Mouse (Mus musculus) lung, embryonic 16.5 days (tissue): ENCODE data around the gene Rnf113a1. TPM values are rescaled to one million over a fixed set of nuclear protein-coding genes. Genes with fewer than 3 reads are reported as not detected.
A peak's percentile ranks its signal among the peaks of the same experiment; 100 is the strongest.
"Not testable (repeated sequence)": the region's sequence is repeated elsewhere in the genome, so short reads cannot be mapped to it uniquely, and the experiment has no call there.

Source experiments
- ATAC-seq: fragments of 200-750 bp; cut with Nextera tagmentation; 2 replicates; pipeline ENCODE4 v1.8.0; 2017; ENCODE audit warnings: low read depth, mild to moderate bottlenecking, moderate library complexity
- H3K27ac ChIP-seq: fragments of 300-500 bp; sonication (generic); 2 replicates; pipeline ENCODE4 v1.5.1; 2014; ENCODE audit warnings: mild to moderate bottlenecking, control low read depth, low read length
- H3K27me3 ChIP-seq: fragments of 300-500 bp; sonication (generic); 2 replicates; pipeline ENCODE4 v1.6.1; 2014; ENCODE audit warnings: low read depth, low read length, mixed read lengths; ENCODE audit not compliant: control insufficient read depth, insufficient read depth
- H3K36me3 ChIP-seq: fragments of 300-500 bp; sonication (generic); 2 replicates; pipeline ENCODE4 v1.6.1; 2014; ENCODE audit warnings: low read length; ENCODE audit not compliant: control insufficient read depth, insufficient read depth
- H3K4me1 ChIP-seq: fragments of 300-500 bp; sonication (generic); replicated peaks from 2 replicates; pipeline ENCODE4 v1.6.1; 2014; ENCODE audit warnings: low read length, mixed read lengths; ENCODE audit not compliant: control insufficient read depth, insufficient read depth
- H3K4me2 ChIP-seq: fragments of 300-500 bp; sonication (generic); 2 replicates; pipeline ENCODE4 v1.6.1; 2014; ENCODE audit warnings: low read depth, low read length, control low read depth
- H3K4me3 ChIP-seq: fragments of 300-500 bp; sonication (generic); 2 replicates; pipeline ENCODE4 v1.5.1; 2014; ENCODE audit warnings: mild to moderate bottlenecking, low read length, control low read depth
- H3K9ac ChIP-seq: fragments of 300-500 bp; sonication (generic); 2 replicates; pipeline ENCODE4 v1.6.1; 2014; ENCODE audit warnings: low read length, control low read depth
- H3K9me3 ChIP-seq: fragments of 300-500 bp; sonication (generic); 2 replicates; pipeline ENCODE4 v1.6.1; 2016; ENCODE audit warnings: low read length; ENCODE audit not compliant: control insufficient read depth
- WGBS: fragments of 180-500 bp; shearing (Covaris S2); extraction: QIAGEN DNeasy Blood & Tissue Kit; methylation state at CpG from one replicate; pipeline ENCODE4 v1.1.7; 2014; 5-methylcytosine and 5-hydroxymethylcytosine counted together
- polyA plus RNA-seq: library from polyadenylated mRNA; unstranded; fragments of >200 nt; fragmentation: Nextera tagmentation; extraction: Ambion mirVana; gene quantifications from 2 replicates; pipeline ENCODE4 v1.2.1, GENCODE M21; 2015

Gene Rnf113a1
- polyA plus RNA-seq, result 7.8 and 9.0 TPM in 2 replicates

DNA sequence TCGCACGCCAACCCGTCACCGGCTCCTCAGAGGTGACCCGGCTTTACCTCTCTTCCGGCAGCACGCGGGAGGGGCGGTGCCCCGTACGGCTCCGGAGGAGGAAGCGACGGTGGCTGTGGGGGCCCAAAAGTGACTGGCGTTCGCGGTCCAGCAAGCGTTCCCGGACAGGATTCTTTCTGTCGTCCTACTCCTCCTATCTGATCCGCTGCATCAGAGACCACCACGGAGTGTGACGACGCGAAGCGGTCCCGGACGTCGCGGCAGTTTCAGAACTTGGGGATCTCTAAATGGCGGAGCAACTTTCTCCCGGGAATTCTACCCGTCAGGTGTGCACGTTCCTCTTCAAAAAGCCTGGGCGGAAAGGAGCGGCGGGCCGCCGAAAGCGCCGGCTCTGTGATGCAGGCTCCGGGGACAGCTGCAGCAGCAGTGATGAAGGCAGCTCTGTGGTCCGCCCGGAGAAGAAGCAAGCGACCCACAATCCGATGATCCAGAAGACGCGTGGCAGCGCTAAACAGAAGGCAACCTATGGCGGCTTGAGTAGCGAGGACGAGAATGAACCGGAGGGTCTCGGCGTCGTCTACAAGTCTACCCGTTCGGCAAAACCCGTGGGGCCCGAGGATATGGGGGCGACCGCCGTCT, at the start of gene Rnf113a1, which contains the start of gene Ndufa1:
Gene Rnf113a1, plus strand, starts transcription at position 141 of the 639 bp plus-strand sequence.
Gene Ndufa1, minus strand, starts transcription at position 59 of the 639 bp plus-strand sequence.
- Histone ChIP-seq H3K27ac (peak within 1 kb of the TSS; percentile 31; the same call in 1 of the 2 replicates), H3K9me3 (no peaks in the 10 kb centered on the region), H3K4me3 (peak within 1 kb of the TSS; percentile 63), H3K4me1 (no peaks in the 10 kb centered on the region), H3K4me2 (peak within 1 kb of the TSS; percentile 73), H3K36me3 (no peaks in the 10 kb centered on the region), H3K27me3 (no peaks in the 10 kb centered on the region), H3K9ac (peak within 1 kb of the TSS; percentile 72)
- peak; percentile 95 for ATAC-seq
- WGBS, result 15% methylated on average over 63 of the region's 63 CpGs

DNA sequence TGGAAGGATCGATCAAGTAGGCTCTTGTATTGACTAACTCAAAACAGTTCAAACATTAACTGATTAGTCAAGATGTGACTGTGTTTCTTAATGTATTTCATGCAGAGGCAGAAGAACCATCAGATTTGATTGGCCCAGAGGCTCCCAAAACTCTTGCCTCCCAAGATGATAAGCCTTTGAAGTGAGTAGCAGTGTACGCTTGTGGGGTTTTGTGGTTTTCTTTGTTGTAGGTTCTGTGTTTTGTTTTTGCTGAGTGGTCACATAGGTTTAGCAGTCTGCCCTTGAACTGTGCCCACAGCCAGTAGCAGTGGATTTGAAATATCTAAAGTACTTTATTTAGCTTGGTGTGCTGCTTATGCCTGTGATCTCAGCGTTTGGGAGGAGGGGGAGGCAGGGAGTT, 49.3 kb upstream of the Rnf113a1 start:
- no peak for ATAC-seq
- no peak overlapping the region for H3K4me3 ChIP-seq
- no peak overlapping the region for H3K27ac ChIP-seq
- no peak overlapping the region for H3K4me2 ChIP-seq
- H3K27me3 ChIP-seq, result no peaks in the 10 kb centered on the region
- H3K4me1 ChIP-seq, result no peaks in the 10 kb centered on the region
- peaks cover 2% of the 10 kb centered on the region; the same call in 1 of the 2 replicates for H3K36me3 ChIP-seq
- H3K9me3 ChIP-seq, result no peaks in the 10 kb centered on the region
- 83% methylated on average over 3 of the region's 3 CpGs for WGBS
- no peak overlapping the region for H3K9ac ChIP-seq

DNA sequence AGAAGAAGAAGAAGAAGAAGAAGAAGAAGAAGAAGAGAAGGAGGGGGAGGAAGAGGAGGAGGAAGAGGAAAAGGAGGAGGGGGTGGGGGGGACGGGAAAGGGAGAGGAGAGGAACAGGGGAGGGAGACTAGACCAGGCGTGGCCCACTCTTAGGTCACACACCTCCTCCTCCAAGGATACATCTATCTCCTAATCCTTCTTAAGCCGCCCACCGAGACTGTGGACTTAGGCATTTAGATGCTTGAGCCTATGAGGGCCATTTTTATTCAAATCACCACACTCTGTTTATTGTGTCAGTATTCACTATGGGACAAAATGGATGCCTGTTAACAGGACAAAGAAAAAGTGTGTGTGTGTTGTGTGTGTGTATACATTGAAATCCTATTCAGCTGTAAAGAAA, 46.5 kb upstream of the Rnf113a1 start:
- not testable (repeated sequence) for H3K4me2 ChIP-seq, ATAC-seq, H3K36me3 ChIP-seq, H3K9me3 ChIP-seq, H3K4me1 ChIP-seq, H3K9ac ChIP-seq, H3K27ac ChIP-seq, H3K27me3 ChIP-seq, H3K4me3 ChIP-seq
- 50% methylated on average over 1 of the region's 4 CpGs for WGBS

DNA sequence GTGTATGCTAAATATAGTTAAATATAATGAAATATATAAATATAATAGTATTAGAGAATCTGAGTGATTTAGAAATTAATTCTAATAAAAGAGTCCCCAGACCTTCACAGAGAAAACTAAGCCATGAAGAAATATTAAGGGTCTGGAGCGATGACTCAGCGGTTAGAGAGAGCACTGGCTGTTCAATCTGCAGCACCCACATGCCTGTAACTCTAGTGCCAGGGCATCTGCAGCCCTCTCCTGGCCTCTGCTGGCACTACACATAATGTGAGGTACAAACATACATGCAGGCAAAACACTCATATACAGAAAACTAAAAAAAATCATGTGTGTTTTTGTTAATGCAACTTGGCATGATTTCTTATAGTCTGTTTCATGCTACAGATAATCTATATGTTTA, 46.1 kb upstream of the Rnf113a1 start:
- ATAC-seq, result no peak
- Histone ChIP-seq H3K4me3 (no peak overlapping the region), H3K36me3 (peaks cover 2% of the 10 kb centered on the region; the same call in 1 of the 2 replicates), H3K4me1 (no peaks in the 10 kb centered on the region), H3K9me3 (no peaks in the 10 kb centered on the region), H3K27ac (no peak overlapping the region), H3K27me3 (no peaks in the 10 kb centered on the region), H3K4me2 (no peak overlapping the region), H3K9ac (no peak overlapping the region)
- 90% methylated on average over 2 of the region's 2 CpGs for WGBS

DNA sequence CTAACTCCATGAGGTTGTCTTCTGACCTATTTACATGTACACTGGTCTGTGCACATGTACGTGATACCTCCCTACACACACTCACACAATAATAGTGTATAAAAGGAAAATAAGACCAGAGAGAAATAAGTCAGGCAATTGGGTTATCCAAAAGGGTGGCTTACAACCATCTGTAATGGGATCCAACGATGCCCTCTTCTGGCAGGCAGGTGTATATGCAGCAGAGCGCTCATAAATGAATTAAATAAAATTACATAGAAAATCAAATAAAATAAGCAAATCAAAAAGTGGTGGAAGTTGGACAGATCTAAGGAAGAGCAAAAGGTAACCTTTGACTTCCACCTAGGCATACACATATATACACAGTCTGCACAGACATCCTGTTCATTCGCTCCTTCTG, 33.2 kb upstream of the Rnf113a1 start:
- Histone ChIP-seq H3K27me3 (no peaks in the 10 kb centered on the region), H3K27ac (no peak overlapping the region), H3K36me3 (no peaks in the 10 kb centered on the region; the same call in 1 of the 2 replicates), H3K4me2 (no peak overlapping the region), H3K4me1 (no peaks in the 10 kb centered on the region), H3K4me3 (no peak overlapping the region), H3K9me3 (no peaks in the 10 kb centered on the region; the same call in 1 of the 2 replicates), H3K9ac (no peak overlapping the region)
- ATAC-seq, result no peak
- WGBS, result 58% methylated on average over 4 of the region's 4 CpGs

DNA sequence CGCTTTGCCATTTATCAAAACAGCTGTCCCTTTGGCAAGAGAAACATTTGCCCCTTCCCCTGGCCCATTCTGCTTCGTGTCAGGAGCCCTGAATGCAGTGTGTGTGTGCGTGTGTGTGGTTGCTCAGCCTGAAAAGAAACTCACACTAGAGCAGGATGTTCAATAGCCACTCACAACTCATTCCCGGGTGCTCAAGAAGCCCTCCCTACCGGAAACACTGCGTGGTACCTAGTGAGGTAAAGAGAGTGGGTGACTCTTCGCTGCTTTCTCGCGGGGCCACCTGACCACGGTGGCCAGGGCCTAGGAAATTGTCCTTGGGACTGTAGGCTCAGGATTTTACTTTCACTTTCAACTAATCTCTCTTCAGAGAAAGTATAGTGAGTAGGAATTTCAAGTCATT, 29.9 kb upstream of the Rnf113a1 start:
- H3K27ac ChIP-seq, result no peak overlapping the region
- no peak overlapping the region for H3K4me2 ChIP-seq
- H3K9ac ChIP-seq, result no peak overlapping the region
- H3K36me3 ChIP-seq, result no peaks in the 10 kb centered on the region
- no peaks in the 10 kb centered on the region for H3K9me3 ChIP-seq
- H3K4me3 ChIP-seq, result no peak overlapping the region
- no peaks in the 10 kb centered on the region for H3K4me1 ChIP-seq
- no peaks in the 10 kb centered on the region for H3K27me3 ChIP-seq
- ATAC-seq, result no peak
- 71% methylated on average over 10 of the region's 10 CpGs for whole genome bisulfite sequencing

DNA sequence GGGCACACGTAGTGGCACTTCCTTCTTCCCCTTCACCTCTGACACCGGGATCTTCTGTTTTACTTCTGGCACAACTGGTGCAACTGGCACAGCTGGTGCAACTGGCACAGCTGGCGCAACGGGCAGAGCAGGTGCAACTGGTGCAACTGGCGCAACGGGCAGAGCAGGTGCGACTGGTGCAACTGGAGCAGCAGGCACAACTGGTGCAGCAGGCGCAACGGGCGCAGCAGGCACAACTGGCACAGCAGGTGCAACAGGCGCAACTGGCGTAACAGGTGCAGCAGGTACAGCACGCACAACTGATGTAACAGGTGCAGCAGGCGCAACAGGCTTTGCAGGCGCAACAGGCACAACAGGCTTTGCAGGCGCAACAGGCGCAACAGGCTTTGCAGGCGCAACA, 27.9 kb upstream of the Rnf113a1 start:
- H3K4me1 ChIP-seq, result no peaks in the 10 kb centered on the region
- no peak overlapping the region for H3K9ac ChIP-seq
- H3K4me2 ChIP-seq, result no peak overlapping the region
- H3K27ac ChIP-seq, result no peak overlapping the region
- H3K36me3 ChIP-seq, result no peaks in the 10 kb centered on the region
- H3K9me3 ChIP-seq, result no peaks in the 10 kb centered on the region
- no peak overlapping the region for H3K4me3 ChIP-seq
- no peak for ATAC-seq
- WGBS, result 70% methylated on average over 18 of the region's 18 CpGs
- H3K27me3 ChIP-seq, result no peaks in the 10 kb centered on the region

DNA sequence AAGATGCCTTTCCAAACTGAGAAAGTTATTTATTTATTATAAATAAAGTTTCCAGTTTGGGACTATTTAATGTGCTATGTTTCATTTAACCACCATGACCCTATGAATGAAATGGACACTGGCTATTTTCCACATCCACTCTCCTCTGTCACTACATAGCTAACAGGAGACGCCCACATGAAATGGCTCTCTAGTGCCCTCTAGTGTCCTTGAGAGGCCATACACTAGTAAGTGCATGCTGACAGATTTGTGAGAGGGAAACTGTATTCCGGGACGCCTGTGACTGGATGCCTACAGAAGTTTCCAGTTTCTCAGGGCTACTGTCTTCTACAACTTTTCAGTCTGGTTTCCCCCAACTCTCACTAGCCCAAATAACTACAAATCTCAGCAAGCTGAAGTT, 24.0 kb upstream of the Rnf113a1 start:
- Histone ChIP-seq H3K4me3 (no peak overlapping the region), H3K27ac (no peak overlapping the region), H3K4me1 (no peaks in the 10 kb centered on the region), H3K9me3 (no peaks in the 10 kb centered on the region), H3K9ac (no peak overlapping the region), H3K36me3 (no peaks in the 10 kb centered on the region), H3K4me2 (no peak overlapping the region), H3K27me3 (no peaks in the 10 kb centered on the region)
- no peak for ATAC-seq
- WGBS, result 18% methylated on average over 3 of the region's 3 CpGs

DNA sequence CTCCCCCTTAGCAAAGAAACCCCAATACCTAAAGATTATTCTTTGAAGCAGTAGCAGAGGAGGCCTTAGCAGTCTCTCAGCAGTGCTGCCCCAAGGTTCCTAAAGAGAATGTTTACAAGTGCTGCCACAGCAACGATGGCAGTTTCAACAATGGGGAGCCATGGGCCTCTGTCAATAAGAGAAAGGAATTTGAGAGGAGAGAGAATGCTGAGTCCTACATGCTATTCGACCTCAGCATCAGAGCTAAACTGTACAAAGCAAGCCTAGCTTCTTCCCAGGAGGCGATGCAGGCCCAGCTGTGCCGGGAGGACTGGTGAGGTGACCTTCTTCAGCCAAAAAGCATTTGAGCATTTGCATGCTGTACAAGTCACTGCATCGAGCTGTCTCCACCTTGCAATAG, 22.3 kb upstream of the Rnf113a1 start, which contains the start of gene Akap14:
Gene Akap14, minus strand, starts transcription at position 101 of the 400 bp plus-strand sequence.
- no peak within 1 kb of the TSS for H3K27ac ChIP-seq
- no peaks in the 10 kb centered on the region for H3K9me3 ChIP-seq
- H3K36me3 ChIP-seq, result no peaks in the 10 kb centered on the region
- H3K4me2 ChIP-seq, result no peak within 1 kb of the TSS
- no peaks in the 10 kb centered on the region for H3K27me3 ChIP-seq
- WGBS, result 39% methylated on average over 5 of the region's 5 CpGs
- H3K4me1 ChIP-seq, result no peaks in the 10 kb centered on the region
- no peak within 1 kb of the TSS for H3K4me3 ChIP-seq
- ATAC-seq, result no peak
- H3K9ac ChIP-seq, result no peak within 1 kb of the TSS
